Mouse (Mus musculus): Measurements from ENCODE around the gene Nfatc3. TPM values are rescaled to one million over a fixed set of nuclear protein-coding genes. Genes with fewer than 3 reads are reported as not detected.

Nfatc3 gene
- total and polyA plus RNA-seq, 3 experiments: 29.0 to 96.3 (median 37.8) TPM

DNA sequence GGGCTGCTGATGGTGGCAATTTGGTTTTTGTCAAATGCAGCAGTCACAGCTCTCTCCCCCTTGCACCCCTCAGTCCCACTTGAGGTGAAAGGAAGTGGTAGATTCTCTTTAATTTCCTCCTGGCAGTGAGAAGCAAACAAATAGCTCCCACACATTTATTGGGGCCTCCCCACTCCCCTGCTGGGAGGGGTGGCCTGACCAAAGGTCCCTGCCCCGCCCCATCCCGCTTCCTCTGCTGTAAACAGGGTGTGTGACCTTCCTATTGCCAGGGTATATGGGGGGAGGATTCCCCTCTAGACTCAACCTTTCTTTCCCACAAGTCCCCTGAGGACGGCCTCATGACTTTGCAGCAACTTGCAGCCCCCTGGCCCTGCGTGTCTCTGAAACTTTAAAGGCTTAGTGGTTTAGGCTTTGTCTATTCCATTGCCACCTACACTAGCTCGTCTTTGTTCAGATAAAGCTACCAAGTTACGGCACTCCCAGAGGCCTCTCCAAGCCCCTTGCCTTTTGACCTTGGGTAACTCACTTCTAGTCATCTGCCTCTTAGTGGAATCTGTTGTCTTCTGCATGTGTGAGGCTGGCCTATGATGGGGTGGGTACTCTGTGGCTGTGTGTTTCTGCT, 4.3 kb upstream of the Nfatc3 start:
- DNase-seq (ENCODE audit: extremely low read depth): peak; percentile 97
- Histone ChIP-seq H3K9me3 (replicated peaks; ENCODE audit: low read length) (no peaks in the 10 kb centered on the region), H3K27me3 (replicated peaks) (no peaks in the 10 kb centered on the region), H3K4me2 (ENCODE audit: insufficient read depth, low read depth, poor library complexity, severe bottlenecking) (peak overlapping the region; percentile 79), H3K36me3 (replicated peaks in 1 of 2; ENCODE audit: control insufficient read depth in 1 of 2, insufficient read depth in 1 of 2, low read length in 1 of 2) (peaks cover 7 to 35% of the 10 kb centered on the region in 2 experiments), H3K27ac (ENCODE audit: insufficient read depth, low read depth) (peak overlapping the region; percentile 95), H3K79me2 (replicated peaks; ENCODE audit: control insufficient read depth, extremely low read depth, insufficient read depth, poor library complexity, severe bottlenecking) (peaks cover 55% of the 10 kb centered on the region), H3K9ac (ENCODE audit: insufficient read depth, low read depth) (peak overlapping the region; percentile 95), H3K4me1 (ENCODE audit: control insufficient read depth in 1 of 2, insufficient read depth in 2 of 2) (peaks cover 19 to 47% of the 10 kb centered on the region in 2 experiments), H3K4me3 (replicated peaks in 1 of 3; ENCODE audit: low read depth in 2 of 3, low read length in 2 of 3, poor library complexity in 1 of 3) (peak overlapping the region; percentile 53 to 74 (median 60))
- dilution Hi-C loops (cut with MboI; ENCODE audit: extremely low pct_ligation_motif_present, extremely low pct_unique_long_range_greater_than_20kb, low sequenced_read_pairs) (no loop called here), in situ Hi-C loops (cut with MboI; ENCODE audit: low pct_ligation_motif_present, low pct_unique_long_range_greater_than_20kb, low sequenced_read_pairs) (no loop called here)
- TF ChIP-seq KAT2A (IDR thresholded peaks at IDR 0.05; ENCODE audit: insufficient replicate concordance, low read length) (no peak), E2F4 (IDR thresholded peaks at IDR 0.05; ENCODE audit: insufficient replicate concordance, low read depth, low read length) (no peak; the same call in 1 of the 2 replicates), JUND (conservative IDR thresholded peaks at IDR 0.05; ENCODE audit: low read depth, low read length) (no peak), TCF12 (IDR thresholded peaks at IDR 0.05; ENCODE audit: low read depth, low read length) (peak; percentile 91; the same call in 1 of the 2 replicates), ELF1 (IDR thresholded peaks at IDR 0.05; ENCODE audit: low read depth, low read length) (peak; percentile 55; the same call in 1 of the 2 replicates), MAZ (IDR thresholded peaks at IDR 0.05; ENCODE audit: low read depth, low read length) (peak; percentile 97), USF1 (IDR thresholded peaks at IDR 0.05; ENCODE audit: low read depth, low read length) (no peak; the same call in 1 of the 2 replicates), CHD2 (IDR thresholded peaks at IDR 0.05; ENCODE audit: low read length) (peak; percentile 65), MYC (IDR thresholded peaks at IDR 0.05; ENCODE audit: low read depth, low read length) (no peak; the same call in none of the 2 replicates), SIN3A (IDR thresholded peaks at IDR 0.05; ENCODE audit: low read length) (peak; percentile 79), TBP (conservative IDR thresholded peaks at IDR 0.05; ENCODE audit: low read depth, low read length) (peak; percentile 73; the same call in 1 of the 2 replicates), NELFE (IDR thresholded peaks at IDR 0.05; ENCODE audit: low read depth, low read length) (peak; percentile 69), EP300 (IDR thresholded peaks at IDR 0.05; ENCODE audit: low read length) (peak; percentile 84), PAX5 (IDR thresholded peaks at IDR 0.05; ENCODE audit: low read length) (no peak), HCFC1 (IDR thresholded peaks at IDR 0.05; ENCODE audit: low read depth, low read length) (peak; percentile 45; the same call in 1 of the 2 replicates), POLR2A (IDR thresholded peaks at IDR 0.05; ENCODE audit: low read depth, low read length) (peak; percentile 67), CHD1 (IDR thresholded peaks at IDR 0.05; ENCODE audit: low read depth, low read length) (peak; percentile 88), ZKSCAN1 (IDR thresholded peaks at IDR 0.05; ENCODE audit: borderline replicate concordance, low read depth, low read length) (no peak), ETS1 (conservative IDR thresholded peaks at IDR 0.05; ENCODE audit: low read depth, low read length) (peak; percentile 96), BHLHE40 (IDR thresholded peaks at IDR 0.05; ENCODE audit: low read depth, low read length) (peak; percentile 88), MAFK (IDR thresholded peaks at IDR 0.05; ENCODE audit: insufficient replicate concordance, low read length) (no peak), IRF4 (IDR thresholded peaks at IDR 0.05; ENCODE audit: low read depth, low read length) (peak; percentile 84), USF2 (conservative IDR thresholded peaks at IDR 0.05; ENCODE audit: low read depth, low read length) (no peak), MXI1 (IDR thresholded peaks at IDR 0.05; ENCODE audit: low read depth, low read length) (0 out of 2 replicates have a peak, but pooled peaks have one; percentile 19), RCOR1 (conservative IDR thresholded peaks at IDR 0.05; ENCODE audit: low read depth, low read length) (peak; percentile 36; the same call in 1 of the 2 replicates), CTCF (conservative IDR thresholded peaks at IDR 0.05 in 1 of 2, IDR thresholded peaks at IDR 0.05 in 1 of 2; ENCODE audit: low read depth in 2 of 2, low read length in 2 of 2) (no peak), NRF1 (IDR thresholded peaks at IDR 0.05; ENCODE audit: low read depth, low read length) (0 out of 2 replicates have a peak, but pooled peaks have one; percentile 11), ZC3H11A (IDR thresholded peaks at IDR 0.05; ENCODE audit: low read depth, low read length) (no peak), GABPA (IDR thresholded peaks at IDR 0.05; ENCODE audit: insufficient replicate concordance, low read depth, low read length) (no peak), RAD21 (IDR thresholded peaks at IDR 0.05; ENCODE audit: low read depth, low read length) (no peak), ZMIZ1 (IDR thresholded peaks at IDR 0.05; ENCODE audit: low read depth, low read length) (no peak; the same call in none of the 2 replicates), MEF2A (IDR thresholded peaks at IDR 0.05; ENCODE audit: borderline replicate concordance, low read depth, low read length) (peak; percentile 81; the same call in 1 of the 2 replicates), MAX (IDR thresholded peaks at IDR 0.05; ENCODE audit: low read length) (peak; percentile 53; the same call in 1 of the 2 replicates), POLR2AphosphoS2 (IDR thresholded peaks at IDR 0.05; ENCODE audit: low read depth, low read length) (no peak; the same call in 1 of the 2 replicates), UBTF (IDR thresholded peaks at IDR 0.05; ENCODE audit: low read depth, low read length) (0 out of 2 replicates have a peak, but pooled peaks have one; percentile 61), SMC3 (IDR thresholded peaks at IDR 0.05; ENCODE audit: low read depth, low read length) (0 out of 2 replicates have a peak, but pooled peaks have one; percentile 1), ZNF384 (IDR thresholded peaks at IDR 0.05; ENCODE audit: low read depth, low read length) (no peak), JUN (IDR thresholded peaks at IDR 0.05; ENCODE audit: insufficient read depth, low read depth, low read length) (no peak)
